31 mouse cellular contexts compared by ENCODE assay signal in genomic region chr11:114579986-114580385, GRCm38 (mm10).
"Had no signal": no experiment of that assay in that cellular context is flagged by ENCODE, and none has a peak within 500 bp of the region (broad histone marks: within the 10 kb centered on the region; RNA-seq: fewer than 3 reads in every experiment).

No protein-coding gene starts in this region.

- H3K27ac ChIP-seq: limb, embryonic 10.5 days; limb, embryonic 12.5 days; limb, embryonic 13.5 days; limb, embryonic 15.5 days; liver, embryonic 12.5 days; liver, embryonic 13.5 days; liver, embryonic 14.5 days; liver, embryonic 15.5 days; lung, embryonic 15.5 days; macrophage; midbrain, embryonic 12.5 days; midbrain, embryonic 13.5 days; midbrain, embryonic 15.5 days; neural tube, embryonic 12.5 days had no signal

- H3K27me3 ChIP-seq: limb, embryonic 12.5 days; limb, embryonic 13.5 days; limb, embryonic 15.5 days; liver, embryonic 12.5 days; liver, embryonic 13.5 days; liver, embryonic 15.5 days; lung, embryonic 15.5 days; midbrain, embryonic 13.5 days; midbrain, embryonic 15.5 days; neural tube, embryonic 12.5 days had no signal

- H3K9me3 ChIP-seq: limb, embryonic 15.5 days; liver, embryonic 12.5 days; liver, embryonic 13.5 days; liver, embryonic 15.5 days; lung, embryonic 15.5 days; midbrain, embryonic 15.5 days had no signal

- H3K4me1 ChIP-seq: limb, embryonic 12.5 days; limb, embryonic 13.5 days; limb, embryonic 15.5 days; liver, embryonic 12.5 days; liver, embryonic 13.5 days; liver, embryonic 15.5 days; lung, embryonic 15.5 days; midbrain, embryonic 12.5 days; midbrain, embryonic 13.5 days; midbrain, embryonic 15.5 days; neural tube, embryonic 12.5 days had no signal

- ATAC-seq: liver, embryonic 12.5 days; liver, postnatal 0 days; lung, postnatal 0 days; midbrain, embryonic 13.5 days; midbrain, embryonic 15.5 days; midbrain, embryonic 16.5 days had no signal

- H3K4me2 ChIP-seq: limb, embryonic 12.5 days; limb, embryonic 13.5 days; limb, embryonic 15.5 days; liver, embryonic 11.5 days; liver, embryonic 12.5 days; liver, embryonic 13.5 days; liver, embryonic 15.5 days; lung, embryonic 14.5 days; lung, embryonic 15.5 days; midbrain, embryonic 11.5 days; midbrain, embryonic 12.5 days; midbrain, embryonic 13.5 days; midbrain, embryonic 15.5 days; neural tube, embryonic 12.5 days had no signal

- H3K9ac ChIP-seq: limb, embryonic 12.5 days; limb, embryonic 13.5 days; limb, embryonic 15.5 days; liver, embryonic 12.5 days; liver, embryonic 13.5 days; liver, embryonic 14.5 days; liver, embryonic 15.5 days; liver, postnatal 0 days; lung, embryonic 14.5 days; lung, embryonic 15.5 days; midbrain, embryonic 12.5 days; midbrain, embryonic 13.5 days; midbrain, embryonic 15.5 days; neural tube, embryonic 12.5 days had no signal

- H3K36me3 ChIP-seq: limb, embryonic 10.5 days; limb, embryonic 12.5 days; limb, embryonic 13.5 days; limb, embryonic 15.5 days; liver, embryonic 12.5 days; liver, embryonic 13.5 days; liver, embryonic 15.5 days; lung, embryonic 15.5 days; midbrain, embryonic 12.5 days; midbrain, embryonic 13.5 days; midbrain, embryonic 15.5 days; neural tube, embryonic 12.5 days had no signal

- DNase-seq: left cerebral cortex, postnatal 4 days; liver; liver, embryonic 13.5 days; liver, postnatal 0 days; lung, adult 18-20 months; lung, adult 2 months; lung, embryonic 14.5 days; lung, postnatal 10 days; lung, postnatal 14 days; lung, postnatal 36 days; lung, postnatal 4 days; midbrain, embryonic 14.5 days had no signal

- H3K4me3 ChIP-seq: limb, embryonic 10.5 days; limb, embryonic 12.5 days; limb, embryonic 13.5 days; limb, embryonic 15.5 days; liver, embryonic 12.5 days; liver, embryonic 13.5 days; liver, embryonic 15.5 days; lung, embryonic 15.5 days; megakaryocyte, embryonic 14.5 days; midbrain, embryonic 12.5 days; midbrain, embryonic 13.5 days; midbrain, embryonic 15.5 days; myocyte; neural tube, embryonic 12.5 days had no signal
